ENCODE assay signal across 8 mouse cellular contexts in the genomic region with DNA sequence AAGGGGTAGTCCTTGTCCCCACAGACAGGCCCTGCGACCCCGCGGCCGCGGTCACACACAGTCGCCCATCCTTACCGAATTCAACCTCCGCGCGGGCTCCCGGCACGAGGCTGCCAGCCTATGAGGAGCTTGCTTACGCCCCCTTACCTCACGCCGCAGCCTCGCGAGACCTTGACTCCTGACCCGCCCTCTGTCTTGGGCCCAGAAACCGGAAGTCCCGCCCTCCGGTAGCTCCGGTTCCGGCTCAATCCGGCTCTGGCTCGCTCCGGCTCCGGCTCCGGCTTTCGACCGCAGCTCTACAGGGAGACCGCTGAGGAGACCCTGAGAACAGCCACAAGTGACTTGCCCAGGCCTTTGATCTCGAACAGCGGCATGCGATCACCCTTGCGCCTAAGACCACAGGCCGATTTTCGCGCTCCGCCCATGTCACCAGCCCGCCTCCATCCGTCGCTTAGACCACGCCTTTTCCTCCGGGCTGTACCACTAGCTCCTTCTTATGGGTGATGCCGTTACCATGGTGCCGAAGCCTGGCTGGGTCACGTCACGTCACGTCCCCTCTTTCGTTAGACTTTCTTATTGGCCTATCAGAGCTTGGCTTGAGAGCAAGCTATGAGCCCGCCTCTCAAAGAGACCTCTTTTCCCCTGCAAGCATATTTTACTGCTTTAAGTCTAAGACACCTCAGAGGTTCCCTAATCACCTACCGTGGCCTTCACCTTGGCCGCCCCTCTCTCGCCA. TPM values are rescaled to one million over a fixed set of nuclear protein-coding genes. Genes with fewer than 3 reads are reported as not detected.
DNase-seq lines count a peak whose midpoint lies in the region; ATAC-seq lines count a peak whose summit lies in the region.

A gene (minus strand): TSS at position 454 of the 736 bp plus-strand sequence.

- no peaks in the 10 kb centered on the region for H3K27me3 ChIP-seq in hindbrain, embryonic 11.5 days (ENCODE audit: control insufficient read depth, insufficient read depth, low read length)

- no peak within 1 kb of the TSS; the same call in 1 of the 2 replicates for H3K27ac ChIP-seq in hindbrain, embryonic 11.5 days (ENCODE audit: low read depth, low read length)

- peak within 1 kb of the TSS; percentile 52 for H3K4me3 ChIP-seq in hindbrain, embryonic 11.5 days (ENCODE audit: low read depth, low read length)

- 19% methylated on average over 53 of the region's 54 CpGs for WGBS in hindbrain, embryonic 11.5 days

- peak; percentile 93 for DNase-seq in Muller cell, postnatal 12 days (ENCODE audit: inconsistent ontology term)
- DNase-seq in cerebellum, adult 9-11 months = peak; percentile 96
- DNase-seq in frontal cortex, adult 2 months (ENCODE audit: extremely low spot score in 1 of 2, low spot score in 1 of 2) = peak; percentile 89 to 93
- DNase-seq in hindbrain, embryonic 11.5 days (ENCODE audit: low spot score) = peak; percentile 89
- DNase-seq in layer of hippocampus, postnatal 10 days (ENCODE audit: low spot score in 2 of 2) = peak; percentile 86 to 88
- DNase-seq in lung, postnatal 10 days = peak; percentile 94
- peak; percentile 87 for DNase-seq in ovary, postnatal 36 days (ENCODE audit: low spot score)
- peak; percentile 91 for DNase-seq in thymus, postnatal 25 days

- H3K9ac ChIP-seq in hindbrain, embryonic 11.5 days (ENCODE audit: low read depth, low read length) = peak within 1 kb of the TSS; percentile 44; the same call in 1 of the 2 replicates

- no peaks in the 10 kb centered on the region for H3K9me3 ChIP-seq in hindbrain, embryonic 11.5 days (ENCODE audit: control insufficient read depth, low read length)

- peak within 1 kb of the TSS; percentile 54 for H3K4me2 ChIP-seq in hindbrain, embryonic 11.5 days (replicated peaks; ENCODE audit: low read depth, low read length)

- H3K36me3 ChIP-seq in hindbrain, embryonic 11.5 days (ENCODE audit: control insufficient read depth, insufficient read depth, low read length) = no peaks in the 10 kb centered on the region

- ATAC-seq in hindbrain, embryonic 11.5 days (ENCODE audit: low FRiP score) = peak; percentile 99

- no peaks in the 10 kb centered on the region for H3K4me1 ChIP-seq in hindbrain, embryonic 11.5 days (replicated peaks; ENCODE audit: control insufficient read depth, insufficient read depth, low read length)

RNA-seq across cellular contexts. Expression of the gene that starts here (rescaled TPM):
- polyA plus RNA-seq in frontal cortex, adult 2 months (2012; rRNA removed) = 9.5 and 9.8 TPM in 2 replicates
- 39.7 and 43.5 TPM in 2 replicates for polyA plus RNA-seq in hindbrain, embryonic 11.5 days (2014; fragmentation: Nextera tagmentation; extraction: Ambion mirVana)
- total RNA-seq in layer of hippocampus, postnatal 10 days (2021) = 10 to 100 TPM; 12.7 to 13.6 TPM
